Mouse (Mus musculus) heart, postnatal 0 days (tissue): Measurements from ENCODE around the gene Olfr709-ps1.

ENCODE experiments used
- CTCF ChIP-seq: IDR thresholded peaks from 2 replicates; pipeline ENCODE4 v1.5.1; 2016; ENCODE audit warnings: antibody characterized with exemption, control low read depth, low read depth
- EP300 ChIP-seq: IDR thresholded peaks from 2 replicates; pipeline ENCODE4 v1.6.1; 2016; ENCODE audit warnings: antibody characterized with exemption, low read depth

DNA sequence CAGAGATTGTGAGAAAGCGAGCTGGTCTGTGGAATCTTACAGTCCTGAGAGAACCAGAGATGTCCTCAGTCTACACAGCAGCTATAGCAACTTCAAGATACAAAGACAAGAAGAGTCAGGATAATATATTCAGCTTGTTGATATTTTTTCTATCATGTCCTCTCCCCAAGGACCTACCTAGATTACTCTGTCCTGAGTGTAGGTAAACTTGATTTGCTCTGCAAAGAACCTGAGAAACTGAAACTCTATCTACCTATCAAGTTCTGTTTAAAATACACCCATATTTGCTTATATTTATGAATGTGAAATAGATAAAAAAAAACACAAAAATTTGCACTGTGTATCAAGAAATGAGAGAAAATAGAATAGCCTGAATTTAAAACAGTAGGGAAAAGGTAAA lies 43.3 kb upstream of the Olfr709-ps1 start, which contains the start of gene Olfr711:
- TF ChIP-seq CTCF (no peak), EP300 (no peak)
